Mouse (Mus musculus): ENCODE data around the gene Wnk2. TPM values are rescaled to one million over a fixed set of nuclear protein-coding genes. Genes with fewer than 3 reads are reported as not detected.

Gene Wnk2
- polyA plus RNA-seq, 1 experiment from 2014 or later: 1.4 TPM

GRCm38 (mm10) chr13:49172971-49173596 is 25.3 kb upstream of the Wnk2 start:
- WGBS: 5% methylated on average over 12 of the region's 12 CpGs
- ATAC-seq (replicated peaks; ENCODE audit: low FRiP score): peak; percentile 72
- Histone ChIP-seq H3K27ac (no peak overlapping the region), H3K27me3 (0 out of 2 replicates have a peak, but pooled peaks cover 4% of the 10 kb centered on the region), H3K4me2 (0 out of 2 replicates have a peak overlapping the region, but pooled peaks have one; percentile 1), H3K36me3 (no peaks in the 10 kb centered on the region), H3K9me3 (replicated peaks) (no peaks in the 10 kb centered on the region), H3K4me3 (replicated peaks) (no peak overlapping the region), H3K9ac (no peak overlapping the region), H3K4me1 (peaks cover 19% of the 10 kb centered on the region)

DNA sequence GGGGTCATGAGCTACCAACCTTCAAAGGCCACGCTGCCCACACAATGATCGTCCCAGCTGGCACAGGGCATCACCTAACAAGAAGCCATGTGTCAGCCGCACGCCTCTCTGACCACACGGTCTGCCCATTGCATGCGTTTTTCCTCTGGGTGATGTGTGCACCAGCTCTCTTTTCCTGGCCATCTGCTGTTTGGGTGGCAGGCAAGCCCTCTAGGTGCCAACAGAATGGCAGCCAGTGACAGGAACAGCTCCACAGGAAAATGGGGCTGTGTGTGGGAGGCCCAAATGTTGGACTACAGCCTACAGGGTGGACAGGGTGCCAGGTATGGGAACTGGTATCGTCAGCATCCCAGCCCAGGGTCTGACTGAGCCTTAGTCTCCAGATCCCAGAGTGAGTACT is 24.5 kb upstream of the Wnk2 start:
- no peaks in the 10 kb centered on the region for H3K9me3 ChIP-seq (replicated peaks)
- H3K9ac ChIP-seq: no peak overlapping the region
- H3K4me3 ChIP-seq (replicated peaks): no peak overlapping the region
- no peak overlapping the region for H3K27ac ChIP-seq
- H3K27me3 ChIP-seq: 0 out of 2 replicates have a peak, but pooled peaks cover 4% of the 10 kb centered on the region
- no peak overlapping the region for H3K4me2 ChIP-seq
- 84% methylated on average over 7 of the region's 7 CpGs for whole genome bisulfite sequencing
- no peaks in the 10 kb centered on the region for H3K36me3 ChIP-seq
- peaks cover 20% of the 10 kb centered on the region for H3K4me1 ChIP-seq
- ATAC-seq (replicated peaks; ENCODE audit: low FRiP score): 0 out of 2 replicates have a peak, but pooled peaks have one; percentile 13

GRCm38 (mm10) chr13:49171729-49172128 is 23.9 kb upstream of the Wnk2 start:
- 60% methylated on average over 1 of the region's 1 CpGs for WGBS
- H3K4me2 ChIP-seq: no peak overlapping the region
- ATAC-seq (replicated peaks; ENCODE audit: low FRiP score): no peak
- no peaks in the 10 kb centered on the region for H3K36me3 ChIP-seq
- 0 out of 2 replicates have a peak, but pooled peaks cover 4% of the 10 kb centered on the region for H3K27me3 ChIP-seq
- no peak overlapping the region for H3K27ac ChIP-seq
- peaks cover 25% of the 10 kb centered on the region for H3K4me1 ChIP-seq
- H3K9me3 ChIP-seq (replicated peaks): no peaks in the 10 kb centered on the region
- no peak overlapping the region for H3K4me3 ChIP-seq (replicated peaks)
- no peak overlapping the region for H3K9ac ChIP-seq

DNA sequence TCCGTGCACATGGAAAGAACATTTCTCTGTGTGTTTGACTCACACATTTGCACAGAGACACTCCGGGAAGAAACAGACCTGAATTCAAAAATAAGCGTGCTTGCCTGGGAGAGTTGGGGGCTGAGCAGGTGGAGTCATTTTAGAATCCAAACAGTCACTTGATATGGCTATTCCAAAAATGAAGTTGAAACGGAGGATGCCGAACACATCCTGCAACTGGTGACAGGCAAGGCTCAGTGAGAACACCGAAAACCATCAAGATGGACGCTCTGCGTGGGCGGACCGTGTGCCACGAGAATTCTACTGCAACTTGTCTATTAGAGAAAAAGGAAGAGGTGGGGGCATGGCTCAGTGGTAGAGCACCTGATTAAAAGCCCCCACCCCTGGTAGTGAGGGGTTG is 22.8 kb upstream of the Wnk2 start:
- H3K4me1 ChIP-seq: peaks cover 25% of the 10 kb centered on the region
- H3K9me3 ChIP-seq (replicated peaks): no peaks in the 10 kb centered on the region
- H3K36me3 ChIP-seq: no peaks in the 10 kb centered on the region
- H3K9ac ChIP-seq: no peak overlapping the region
- no peak overlapping the region for H3K27ac ChIP-seq
- no peak overlapping the region for H3K4me2 ChIP-seq
- no peak overlapping the region for H3K4me3 ChIP-seq (replicated peaks)
- no peak for ATAC-seq (replicated peaks; ENCODE audit: low FRiP score)
- WGBS: 82% methylated on average over 11 of the region's 11 CpGs
- H3K27me3 ChIP-seq: 0 out of 2 replicates have a peak, but pooled peaks cover 4% of the 10 kb centered on the region

DNA sequence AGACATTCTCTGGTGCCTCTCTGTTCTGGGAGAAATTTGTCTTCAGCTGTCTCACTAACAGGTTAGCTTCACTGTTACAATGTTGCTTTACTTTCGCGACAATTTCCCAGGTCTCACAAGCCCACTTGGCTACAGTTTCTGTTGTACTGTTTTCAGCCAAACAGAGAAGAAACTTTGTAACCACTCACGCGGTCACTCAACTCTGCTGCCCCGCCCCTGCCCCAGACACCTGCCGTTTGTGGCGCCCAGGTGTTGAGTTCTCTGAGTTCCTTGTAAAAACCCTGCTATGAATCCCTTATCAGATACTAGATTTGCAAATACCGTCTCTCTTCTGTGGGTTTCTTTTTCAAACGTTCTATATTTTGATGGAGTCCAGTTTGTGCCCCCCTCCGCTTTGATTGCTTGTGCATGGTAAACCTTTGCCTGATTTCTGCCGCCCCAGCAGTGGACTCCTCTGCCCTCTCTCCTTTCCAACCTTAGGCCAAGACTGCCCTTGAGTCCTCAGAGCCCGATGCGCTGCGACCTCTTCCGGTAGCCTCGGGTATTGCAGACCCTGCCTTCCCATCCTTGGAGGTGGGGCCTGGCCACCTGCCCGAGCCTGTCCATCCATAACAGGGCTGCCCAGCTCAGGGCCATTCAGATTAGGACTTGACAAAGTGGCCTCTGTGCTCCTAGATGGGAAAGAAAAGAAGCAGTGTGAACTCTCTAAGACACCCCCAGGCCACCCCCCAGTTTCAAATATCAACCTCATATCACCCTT is 21.8 kb upstream of the Wnk2 start:
- Histone ChIP-seq H3K27ac (no peak overlapping the region), H3K4me1 (peaks cover 25% of the 10 kb centered on the region), H3K4me3 (replicated peaks) (no peak overlapping the region), H3K9me3 (replicated peaks) (no peaks in the 10 kb centered on the region), H3K9ac (no peak overlapping the region), H3K27me3 (no peaks in the 10 kb centered on the region), H3K36me3 (no peaks in the 10 kb centered on the region), H3K4me2 (no peak overlapping the region)
- ATAC-seq (replicated peaks; ENCODE audit: low FRiP score): peak; percentile 76
- WGBS: 17% methylated on average over 17 of the region's 17 CpGs

GRCm38 (mm10) chr13:49167081-49167480 is 19.3 kb upstream of the Wnk2 start:
- Histone ChIP-seq H3K27me3 (no peaks in the 10 kb centered on the region), H3K9ac (no peak overlapping the region), H3K4me1 (peaks cover 17% of the 10 kb centered on the region), H3K4me3 (replicated peaks) (no peak overlapping the region), H3K4me2 (no peak overlapping the region), H3K27ac (no peak overlapping the region), H3K9me3 (replicated peaks) (no peaks in the 10 kb centered on the region), H3K36me3 (no peaks in the 10 kb centered on the region)
- 46% methylated on average over 9 of the region's 9 CpGs for WGBS
- ATAC-seq (replicated peaks; ENCODE audit: low FRiP score): no peak

DNA sequence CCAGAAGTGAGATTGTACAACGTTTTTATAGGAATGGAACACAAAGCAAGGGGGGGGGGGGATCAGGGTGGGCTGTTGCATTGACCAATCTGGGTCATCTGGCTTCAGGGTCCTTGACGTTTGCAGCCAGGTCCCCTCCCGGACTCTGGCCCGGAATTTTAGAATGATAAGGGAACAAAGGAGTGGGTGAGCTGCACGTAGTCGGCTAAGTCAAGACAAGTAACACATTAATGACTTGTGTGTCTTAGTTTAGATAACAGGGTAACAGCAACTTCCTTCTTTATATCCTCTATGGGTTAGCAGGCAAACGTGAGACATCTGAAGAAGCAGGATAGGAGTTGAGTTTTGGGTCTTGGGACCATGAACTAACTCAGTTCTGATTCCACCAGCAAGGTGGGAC is 15.8 kb upstream of the Wnk2 start:
- no peaks in the 10 kb centered on the region for H3K9me3 ChIP-seq (replicated peaks)
- no peak overlapping the region for H3K4me3 ChIP-seq (replicated peaks)
- WGBS: 81% methylated on average over 7 of the region's 7 CpGs
- H3K4me2 ChIP-seq: no peak overlapping the region
- no peak overlapping the region for H3K9ac ChIP-seq
- 0 out of 2 replicates have a peak, but pooled peaks cover 6% of the 10 kb centered on the region for H3K4me1 ChIP-seq
- H3K36me3 ChIP-seq: no peaks in the 10 kb centered on the region
- no peak overlapping the region for H3K27ac ChIP-seq
- ATAC-seq (replicated peaks; ENCODE audit: low FRiP score): no peak
- no peaks in the 10 kb centered on the region for H3K27me3 ChIP-seq

- no peak overlapping the region for H3K27ac ChIP-seq
- no peak overlapping the region for H3K4me3 ChIP-seq (replicated peaks)
- H3K27me3 ChIP-seq: no peaks in the 10 kb centered on the region
- H3K36me3 ChIP-seq: no peaks in the 10 kb centered on the region
- no peak for ATAC-seq (replicated peaks; ENCODE audit: low FRiP score)
- no peaks in the 10 kb centered on the region for H3K9me3 ChIP-seq (replicated peaks)
- H3K4me1 ChIP-seq: 0 out of 2 replicates have a peak, but pooled peaks cover 6% of the 10 kb centered on the region
- no peak overlapping the region for H3K9ac ChIP-seq
- no peak overlapping the region for H3K4me2 ChIP-seq
- 72% methylated on average over 4 of the region's 4 CpGs for WGBS
Observed at GRCm38 (mm10) chr13:49162722-49163121, 14.9 kb upstream of the Wnk2 start.

GRCm38 (mm10) chr13:49161236-49161635 is 13.4 kb upstream of the Wnk2 start:
- Histone ChIP-seq H3K27me3 (no peaks in the 10 kb centered on the region), H3K27ac (no peak overlapping the region), H3K36me3 (no peaks in the 10 kb centered on the region), H3K4me3 (replicated peaks) (no peak overlapping the region), H3K9me3 (replicated peaks) (no peaks in the 10 kb centered on the region), H3K9ac (no peak overlapping the region), H3K4me2 (no peak overlapping the region), H3K4me1 (no peaks in the 10 kb centered on the region)
- WGBS: 64% methylated on average over 2 of the region's 2 CpGs
- no peak for ATAC-seq (replicated peaks; ENCODE audit: low FRiP score)

GRCm38 (mm10) chr13:49158040-49158713 is 10.4 kb upstream of the Wnk2 start:
- Histone ChIP-seq H3K27ac (no peak overlapping the region), H3K9ac (no peak overlapping the region)
- 67% methylated on average over 10 of the region's 10 CpGs for WGBS

DNA sequence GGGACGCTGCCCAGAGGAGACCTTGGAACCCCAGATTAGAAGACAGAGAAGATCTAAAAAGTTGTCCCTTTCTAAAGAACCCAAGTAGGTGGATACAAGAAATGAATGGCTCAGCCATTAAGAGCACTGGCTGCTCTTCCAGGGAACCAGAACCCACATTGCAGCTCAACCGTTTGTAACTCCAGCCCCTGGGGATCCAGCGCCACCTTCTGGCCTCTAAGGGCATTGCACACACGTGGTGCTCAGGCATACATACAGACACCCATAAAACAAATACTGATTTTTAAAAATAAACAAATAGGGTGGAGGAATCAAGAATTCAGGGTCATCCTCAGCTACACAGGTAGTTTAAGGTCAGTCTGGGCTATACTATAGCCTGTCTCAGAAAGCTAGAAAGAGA is 8.8 kb upstream of the Wnk2 start:
- H3K27me3 ChIP-seq: 0 out of 2 replicates have a peak, but pooled peaks cover 3% of the 10 kb centered on the region
- no peak overlapping the region for H3K4me2 ChIP-seq
- no peaks in the 10 kb centered on the region for H3K36me3 ChIP-seq
- no peak overlapping the region for H3K4me3 ChIP-seq (replicated peaks)
- ATAC-seq (replicated peaks; ENCODE audit: low FRiP score): no peak
- H3K27ac ChIP-seq: no peak overlapping the region
- H3K4me1 ChIP-seq: peaks cover 11% of the 10 kb centered on the region
- H3K9me3 ChIP-seq (replicated peaks): no peaks in the 10 kb centered on the region
- H3K9ac ChIP-seq: no peak overlapping the region
- 75% methylated on average over 4 of the region's 4 CpGs for WGBS

More at GRCm38 (mm10) chr13:49158040-49158713, 10.4 kb upstream of the Wnk2 start:
- Histone ChIP-seq H3K36me3 (no peaks in the 10 kb centered on the region), H3K9me3 (replicated peaks) (no peaks in the 10 kb centered on the region), H3K4me3 (replicated peaks) (no peak overlapping the region), H3K4me1 (peaks cover 11% of the 10 kb centered on the region), H3K4me2 (no peak overlapping the region), H3K27me3 (0 out of 2 replicates have a peak, but pooled peaks cover 3% of the 10 kb centered on the region)
- ATAC-seq (replicated peaks; ENCODE audit: low FRiP score): 0 out of 2 replicates have a peak, but pooled peaks have one; percentile 43

GRCm38 (mm10) chr13:49154621-49155020 is 6.8 kb upstream of the Wnk2 start:
- Histone ChIP-seq H3K4me1 (peaks cover 11% of the 10 kb centered on the region), H3K4me2 (no peak overlapping the region), H3K27ac (no peak overlapping the region), H3K9me3 (replicated peaks) (no peaks in the 10 kb centered on the region), H3K27me3 (peaks cover 13% of the 10 kb centered on the region), H3K9ac (no peak overlapping the region), H3K4me3 (replicated peaks) (no peak overlapping the region), H3K36me3 (no peaks in the 10 kb centered on the region)
- WGBS: 52% methylated on average over 7 of the region's 7 CpGs
- no peak for ATAC-seq (replicated peaks; ENCODE audit: low FRiP score)
